Mouse (Mus musculus) limb, embryonic 10.5 days (tissue): ENCODE results near the gene Armc12. TPM values are rescaled to one million over a fixed set of nuclear protein-coding genes. Genes with fewer than 3 reads are reported as not detected.

Source experiments
- DNase-seq: peaks from one replicate; pipeline ENCODE4 v3.0.0-alpha.2; 2017; ENCODE audit warnings: low spot score
- H3K27ac ChIP-seq: fragments of 300-500 bp; sonication (generic); 2 replicates; pipeline ENCODE4 v1.5.1; 2016; ENCODE audit warnings: mild to moderate bottlenecking
- H3K27me3 ChIP-seq: fragments of 300-500 bp; sonication (generic); 2 replicates; pipeline ENCODE4 v1.6.1; 2016; ENCODE audit warnings: low read depth, mild to moderate bottlenecking; ENCODE audit not compliant: poor library complexity, severe bottlenecking
- H3K36me3 ChIP-seq: fragments of 300-500 bp; sonication (generic); 2 replicates; pipeline ENCODE4 v1.6.1; 2016; ENCODE audit warnings: mild to moderate bottlenecking, moderate library complexity
- H3K4me1 ChIP-seq: fragments of 300-500 bp; sonication (generic); 2 replicates; pipeline ENCODE4 v1.6.1; 2016
- H3K4me3 ChIP-seq: fragments of 300-500 bp; sonication (generic); 2 replicates; pipeline ENCODE4 v1.5.1; 2016; ENCODE audit warnings: mild to moderate bottlenecking, moderate library complexity
- H3K9me3 ChIP-seq: fragments of 300-500 bp; sonication (generic); replicated peaks from 2 replicates; pipeline ENCODE4 v1.6.1; 2016; ENCODE audit warnings: mild to moderate bottlenecking
- WGBS: fragments of 180-500 bp; shearing (Covaris S2); methylation state at CpG from one replicate; pipeline ENCODE4 v1.1.7; 2016; 5-methylcytosine and 5-hydroxymethylcytosine counted together
- microRNA-seq: library from miRNA; unstranded; fragments of <30 nt; microRNA quantifications from one replicate; pipeline ENCODE4, GENCODE M21; 2017
- polyA plus RNA-seq: library from polyadenylated mRNA; unstranded; fragments of >200 nt; fragmentation: Nextera tagmentation; extraction: Ambion mirVana; gene quantifications from 2 replicates; pipeline ENCODE4 v1.2.1, GENCODE M21; 2016

The Armc12 gene
- polyA plus RNA-seq, 1 experiment from 2014 or later: not detected

DNA sequence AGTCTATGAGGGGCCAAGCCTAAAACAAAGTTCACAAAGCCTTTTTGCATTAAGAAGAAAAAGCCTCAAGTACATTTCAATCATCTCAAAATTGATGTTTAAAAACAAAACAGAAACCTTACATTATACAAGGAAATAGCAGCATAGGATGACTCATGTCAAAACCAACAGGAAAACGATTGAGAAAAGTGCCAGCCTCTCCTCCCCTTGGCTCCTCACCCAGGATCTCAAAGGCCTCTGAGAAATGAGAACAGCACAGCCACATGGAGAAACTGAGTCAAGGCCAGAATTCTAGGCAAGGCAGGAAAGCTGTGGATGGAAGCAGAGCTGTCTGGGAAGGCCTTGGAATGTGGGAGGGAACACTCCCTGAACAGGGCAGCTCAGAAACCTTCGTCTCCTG, 58.0 kb downstream of the Armc12 start:
- H3K27me3 ChIP-seq: no peaks in the 10 kb centered on the region
- H3K27ac ChIP-seq: no peak overlapping the region
- H3K4me3 ChIP-seq: no peak overlapping the region
- WGBS: 95% methylated on average over 2 of the region's 2 CpGs
- H3K36me3 ChIP-seq: peaks cover 76% of the 10 kb centered on the region
- H3K4me1 ChIP-seq: no peaks in the 10 kb centered on the region
- no peaks in the 10 kb centered on the region for H3K9me3 ChIP-seq
- no peak for DNase-seq

Small RNA genes within 50 kb of the gene (microRNA-seq; reads per million reads assigned to microRNA genes)
- gene Gm25195: not detected
- not detected for gene Mir6969

Other genes with a start within 250 kb of the Armc12 start
- gene Fance, start 217.3 kb upstream of the Armc12 start, polyA plus RNA-seq: 32.9 and 35.5 TPM in 2 replicates
- 502 and 576 TPM in 2 replicates for gene Rpl10a, start 202.3 kb upstream of the Armc12 start, polyA plus RNA-seq
- 5.2 and 9.8 TPM in 2 replicates for gene Tead3, start 180.0 kb upstream of the Armc12 start, polyA plus RNA-seq
- 3.4 and 4.1 TPM in 2 replicates for gene Tulp1, start 165.6 kb upstream of the Armc12 start, polyA plus RNA-seq
- 32.5 and 32.6 TPM in 2 replicates for gene Fkbp5, start 13.3 kb upstream of the Armc12 start, polyA plus RNA-seq
- gene Clpsl2, start 18.6 kb downstream of the Armc12 start, polyA plus RNA-seq: not detected in 2 replicates
- gene Clps, start 30.0 kb downstream of the Armc12 start, polyA plus RNA-seq: not detected in 2 replicates
- 0.39 and 0.55 TPM in 2 replicates for gene Lhfpl5, start 44.8 kb downstream of the Armc12 start, polyA plus RNA-seq
- gene Srpk1, start 91.9 kb downstream of the Armc12 start, polyA plus RNA-seq: 106 and 110 TPM in 2 replicates
- gene Slc26a8, start 159.4 kb downstream of the Armc12 start, polyA plus RNA-seq: 0.49 TPM in 1 of 2 replicates, not detected in the other
- gene Mapk14, start 160.5 kb downstream of the Armc12 start, polyA plus RNA-seq: 47.5 and 50.7 TPM in 2 replicates
- 3.9 and 4.0 TPM in 2 replicates for gene AC170998.1, start 195.3 kb downstream of the Armc12 start, polyA plus RNA-seq
- gene Mapk13, start 238.5 kb downstream of the Armc12 start, polyA plus RNA-seq: 8.2 and 8.6 TPM in 2 replicates